Mouse (Mus musculus) midbrain, embryonic 14.5 days (tissue): ENCODE results near the gene Nwd2. TPM values are rescaled to one million over a fixed set of nuclear protein-coding genes. Genes with fewer than 3 reads are reported as not detected.

Experiments
- ATAC-seq: fragments of 200-750 bp; cut with Nextera tagmentation; 2 replicates; pipeline ENCODE4 v1.8.0; 2017; ENCODE audit warnings: moderate number of reproducible peaks, moderate library complexity; ENCODE audit not compliant: low FRiP score, low TSS enrichment
- DNase-seq: peaks from one replicate; pipeline ENCODE4 v3.0.0-alpha.2; 2015
- H3K27ac ChIP-seq: fragments of 300-500 bp; sonication (generic); replicated peaks from 2 replicates; pipeline ENCODE4 v1.5.1; 2014; ENCODE audit warnings: mild to moderate bottlenecking, low read depth, low read length, moderate library complexity
- H3K27me3 ChIP-seq: fragments of 300-500 bp; sonication (generic); 2 replicates; pipeline ENCODE4 v1.6.1; 2014; ENCODE audit warnings: low read length, control low read depth, mixed read lengths; ENCODE audit not compliant: control insufficient read depth, insufficient read depth
- H3K36me3 ChIP-seq: fragments of 300-500 bp; sonication (generic); 2 replicates; pipeline ENCODE4 v1.6.1; 2014; ENCODE audit warnings: low read length, control low read depth; ENCODE audit not compliant: control insufficient read depth, insufficient read depth
- H3K4me1 ChIP-seq: fragments of 300-500 bp; sonication (generic); 2 replicates; pipeline ENCODE4 v1.6.1; 2014; ENCODE audit warnings: mild to moderate bottlenecking, antibody characterized with exemption, low read length, control low read depth; ENCODE audit not compliant: control insufficient read depth, insufficient read depth
- H3K4me2 ChIP-seq: fragments of 300-500 bp; sonication (generic); 2 replicates; pipeline ENCODE4 v1.6.1; 2014; ENCODE audit warnings: mild to moderate bottlenecking, low read length, moderate library complexity
- H3K4me3 ChIP-seq: fragments of 300-500 bp; sonication (generic); replicated peaks from 2 replicates; pipeline ENCODE4 v1.5.1; 2014; ENCODE audit warnings: low read depth, low read length
- H3K9ac ChIP-seq: fragments of 300-500 bp; sonication (generic); replicated peaks from 2 replicates; pipeline ENCODE4 v1.6.1; 2014; ENCODE audit warnings: mild to moderate bottlenecking, low read length, moderate library complexity
- H3K9me3 ChIP-seq: fragments of 300-500 bp; sonication (generic); 2 replicates; pipeline ENCODE4 v1.6.1; 2016; ENCODE audit warnings: low read length, control low read depth, mixed read lengths; ENCODE audit not compliant: control insufficient read depth
- WGBS: fragments of 180-500 bp; shearing (Covaris S2); extraction: QIAGEN DNeasy Blood & Tissue Kit; methylation state at CpG from one replicate; pipeline ENCODE4 v1.1.7; 2014; 5-methylcytosine and 5-hydroxymethylcytosine counted together
- polyA plus RNA-seq: library from polyadenylated mRNA; unstranded; fragments of >200 nt; fragmentation: Nextera tagmentation; extraction: Ambion mirVana; gene quantifications from 2 replicates; pipeline ENCODE4 v1.2.1, GENCODE M21; 2014

Nwd2 gene
- polyA plus RNA-seq, 1 experiment from 2014 or later, result 12.3 TPM

- Histone ChIP-seq H3K4me1 (no peaks in the 10 kb centered on the region), H3K36me3 (no peaks in the 10 kb centered on the region), H3K9ac (no peak overlapping the region), H3K27me3 (no peaks in the 10 kb centered on the region), H3K27ac (no peak overlapping the region), H3K4me2 (no peak overlapping the region), H3K9me3 (no peaks in the 10 kb centered on the region), H3K4me3 (no peak overlapping the region)
- no peak for DNase-seq
- WGBS, result 71% methylated on average over 7 of the region's 7 CpGs
- ATAC-seq, result no peak
Measured at GRCm38 (mm10) chr5:63735521-63735920, 86.6 kb downstream of the Nwd2 start.

- Histone ChIP-seq H3K4me3 (no peak overlapping the region), H3K4me1 (no peaks in the 10 kb centered on the region), H3K4me2 (no peak overlapping the region), H3K27me3 (no peaks in the 10 kb centered on the region), H3K9ac (no peak overlapping the region), H3K27ac (no peak overlapping the region), H3K9me3 (no peaks in the 10 kb centered on the region), H3K36me3 (no peaks in the 10 kb centered on the region)
- DNase-seq (no peak), ATAC-seq (no peak)
- WGBS, result 90% methylated on average over 2 of the region's 2 CpGs
Measured at GRCm38 (mm10) chr5:63743426-63743825, 94.5 kb downstream of the Nwd2 start.

- DNase-seq (no peak), ATAC-seq (no peak)
- no peaks in the 10 kb centered on the region for H3K4me1 ChIP-seq
- H3K9ac ChIP-seq, result no peak overlapping the region
- 67% methylated on average over 2 of the region's 2 CpGs for WGBS
- H3K4me2 ChIP-seq, result no peak overlapping the region
- H3K27ac ChIP-seq, result no peak overlapping the region
- H3K27me3 ChIP-seq, result no peaks in the 10 kb centered on the region
- H3K4me3 ChIP-seq, result no peak overlapping the region
- H3K36me3 ChIP-seq, result no peaks in the 10 kb centered on the region
- no peaks in the 10 kb centered on the region for H3K9me3 ChIP-seq
Measured at GRCm38 (mm10) chr5:63748299-63748698, 99.4 kb downstream of the Nwd2 start.

GRCm38 (mm10) chr5:63748759-63749158, 99.9 kb downstream of the Nwd2 start:
- no peak for ATAC-seq

GRCm38 (mm10) chr5:63755092-63755761, 106.3 kb downstream of the Nwd2 start:
- H3K4me1 ChIP-seq, result no peaks in the 10 kb centered on the region
- no peak overlapping the region for H3K27ac ChIP-seq
- H3K27me3 ChIP-seq, result no peaks in the 10 kb centered on the region
- H3K4me2 ChIP-seq, result no peak overlapping the region
- H3K9me3 ChIP-seq, result no peaks in the 10 kb centered on the region
- no peak for ATAC-seq
- H3K4me3 ChIP-seq, result no peak overlapping the region
- 78% methylated on average over 5 of the region's 5 CpGs for WGBS
- H3K36me3 ChIP-seq, result no peaks in the 10 kb centered on the region
- DNase-seq, result no peak
- H3K9ac ChIP-seq, result no peak overlapping the region

More at GRCm38 (mm10) chr5:63748759-63749158, 99.9 kb downstream of the Nwd2 start:
- 37% methylated on average over 1 of the region's 1 CpGs for WGBS
- peak; percentile 39 for DNase-seq
- no peak overlapping the region for H3K9ac ChIP-seq
- no peak overlapping the region for H3K4me3 ChIP-seq
- no peak overlapping the region for H3K4me2 ChIP-seq
- no peaks in the 10 kb centered on the region for H3K4me1 ChIP-seq
- no peaks in the 10 kb centered on the region for H3K36me3 ChIP-seq
- no peaks in the 10 kb centered on the region for H3K27me3 ChIP-seq
- no peak overlapping the region for H3K27ac ChIP-seq
- H3K9me3 ChIP-seq, result no peaks in the 10 kb centered on the region

GRCm38 (mm10) chr5:63755938-63756337, 107.0 kb downstream of the Nwd2 start:
- ATAC-seq, result no peak
- Histone ChIP-seq H3K27me3 (no peaks in the 10 kb centered on the region), H3K36me3 (no peaks in the 10 kb centered on the region), H3K4me3 (no peak overlapping the region), H3K4me1 (no peaks in the 10 kb centered on the region), H3K27ac (no peak overlapping the region), H3K9me3 (no peaks in the 10 kb centered on the region), H3K9ac (no peak overlapping the region), H3K4me2 (no peak overlapping the region)
- DNase-seq, result no peak
- 81% methylated on average over 3 of the region's 3 CpGs for WGBS

GRCm38 (mm10) chr5:63765886-63766285, 117.0 kb downstream of the Nwd2 start:
- WGBS, result 93% methylated on average over 4 of the region's 4 CpGs
- no peak for ATAC-seq

GRCm38 (mm10) chr5:63766715-63767114, 117.8 kb downstream of the Nwd2 start:
- Histone ChIP-seq H3K4me3 (no peak overlapping the region), H3K36me3 (no peaks in the 10 kb centered on the region), H3K9ac (no peak overlapping the region), H3K4me2 (no peak overlapping the region), H3K27ac (no peak overlapping the region), H3K4me1 (no peaks in the 10 kb centered on the region), H3K27me3 (no peaks in the 10 kb centered on the region), H3K9me3 (no peaks in the 10 kb centered on the region)
- ATAC-seq (0 out of 2 replicates have a peak, but pooled peaks have one; percentile 8), DNase-seq (peak; percentile 93)
- 45% methylated on average over 6 of the region's 6 CpGs for WGBS

More at GRCm38 (mm10) chr5:63765886-63766285, 117.0 kb downstream of the Nwd2 start:
- Histone ChIP-seq H3K36me3 (no peaks in the 10 kb centered on the region), H3K4me1 (no peaks in the 10 kb centered on the region), H3K4me3 (no peak overlapping the region), H3K9me3 (no peaks in the 10 kb centered on the region), H3K4me2 (no peak overlapping the region), H3K27ac (no peak overlapping the region), H3K27me3 (no peaks in the 10 kb centered on the region), H3K9ac (no peak overlapping the region)
- DNase-seq, result peak; percentile 33

GRCm38 (mm10) chr5:63767464-63767863, 118.6 kb downstream of the Nwd2 start:
- 0 out of 2 replicates have a peak, but pooled peaks have one; percentile 10 for ATAC-seq
- DNase-seq, result no peak
- H3K27ac ChIP-seq, result no peak overlapping the region

More at GRCm38 (mm10) chr5:63767464-63767863, 118.6 kb downstream of the Nwd2 start:
- no peaks in the 10 kb centered on the region for H3K27me3 ChIP-seq
- whole genome bisulfite sequencing, result 70% methylated on average over 8 of the region's 8 CpGs
- no peaks in the 10 kb centered on the region for H3K4me1 ChIP-seq
- no peak overlapping the region for H3K4me3 ChIP-seq
- no peak overlapping the region for H3K4me2 ChIP-seq
- H3K9ac ChIP-seq, result no peak overlapping the region
- no peaks in the 10 kb centered on the region for H3K9me3 ChIP-seq
- H3K36me3 ChIP-seq, result no peaks in the 10 kb centered on the region
